Mouse (Mus musculus) lung, adult 2 months (tissue): ENCODE measurements at regions not wholly inside any gene's neighbourhood (a gene's known extent, or its start where the extent isn't known, plus 50 kb on each side); places are given as distances from the start of the nearest gene placed in this dataset.

Experiments
- CTCF ChIP-seq: fragments of 200-500 bp; IDR thresholded peaks from 2 replicates; pipeline ENCODE4 v1.5.1; 2011; ENCODE audit warnings: mild to moderate bottlenecking, low read length, control low read depth; ENCODE audit not compliant: insufficient read depth
- POLR2A ChIP-seq: fragments of 200-500 bp; IDR thresholded peaks from 2 replicates; pipeline ENCODE4 v1.6.1; 2011; ENCODE audit warnings: low read depth, mild to moderate bottlenecking, control low read depth, low read length, borderline replicate concordance; ENCODE audit errors: extremely low read depth

DNA sequence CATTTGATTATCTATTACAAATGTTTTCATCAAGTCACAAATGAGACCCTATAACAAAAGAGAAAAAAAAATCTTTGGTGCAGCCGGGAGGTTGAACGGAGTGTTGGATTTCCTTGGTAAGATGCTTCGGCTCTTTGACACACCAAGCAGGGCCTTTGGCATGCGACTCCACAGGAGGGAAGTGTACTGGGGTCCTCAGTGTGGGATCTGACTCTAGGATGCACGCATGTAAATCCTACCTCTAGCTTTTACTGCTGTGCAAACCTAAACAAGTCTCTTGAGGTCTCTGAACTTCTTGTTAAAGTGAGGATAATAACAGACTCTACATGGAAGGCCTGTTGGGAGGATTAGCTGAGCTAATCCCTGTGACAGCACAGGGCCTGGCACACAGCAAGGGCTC is 257.6 kb upstream of the Irx3 start:
- TF ChIP-seq CTCF: no peak
- no peak for TF ChIP-seq POLR2A
